Mouse (Mus musculus): ENCODE results near the gene Nkain4. TPM values are rescaled to one million over a fixed set of nuclear protein-coding genes. Genes with fewer than 3 reads are reported as not detected.
A peak's percentile ranks its signal among the peaks of the same experiment; 100 is the strongest.

Nkain4 gene
- polyA plus RNA-seq (2015; fragmentation: Nextera tagmentation; extraction: Ambion mirVana) = 89.0 and 91.1 TPM in 2 replicates

DNA sequence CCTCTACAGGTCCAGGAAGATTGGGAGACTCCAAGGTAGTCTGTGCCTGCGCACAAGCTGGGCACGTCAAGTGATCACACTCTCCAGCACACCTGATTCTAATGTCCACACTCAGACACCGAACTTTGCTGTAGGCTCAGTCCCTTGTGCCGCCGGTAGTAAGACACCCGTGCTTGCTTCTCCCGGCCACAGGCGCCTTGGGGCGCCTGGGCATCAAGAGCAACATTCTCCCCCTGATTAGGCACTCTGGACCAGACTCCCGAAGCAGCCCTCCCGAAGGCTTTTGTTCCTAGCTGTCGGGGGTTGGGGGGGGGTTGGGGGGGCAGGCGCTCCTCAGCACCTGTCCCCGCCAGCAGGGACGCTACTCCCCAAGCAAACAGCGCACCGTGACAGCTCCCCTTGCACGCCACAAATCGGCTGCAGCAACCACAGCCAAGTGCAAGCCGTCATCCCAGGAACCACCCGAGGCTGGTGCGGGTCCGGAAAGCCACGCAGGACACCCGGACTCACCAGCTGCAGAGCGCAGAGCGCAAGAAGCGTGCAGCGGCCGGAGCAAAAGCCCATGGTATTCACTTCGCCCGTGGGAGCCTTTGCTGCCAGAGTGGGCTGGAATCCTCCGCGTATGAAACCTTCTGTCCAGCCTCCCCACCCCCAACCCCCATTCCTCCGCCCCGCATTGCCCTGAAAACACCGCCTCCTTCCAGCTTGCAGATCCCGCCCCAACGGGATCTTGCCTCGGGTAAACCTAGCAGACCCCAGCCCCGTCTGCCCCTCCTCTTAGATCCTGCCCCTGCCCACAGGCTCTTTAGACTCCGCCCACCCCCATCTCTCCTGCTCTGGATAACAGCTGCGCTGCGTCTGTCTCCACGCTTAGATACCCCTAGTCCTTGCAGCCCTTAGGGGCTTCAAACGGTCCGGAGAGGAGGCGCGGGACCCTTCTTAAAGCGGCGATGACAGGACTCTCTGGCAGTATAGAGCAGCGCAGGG is at the start of gene Nkain4:
Gene Nkain4 (minus strand): TSS at position 639 of the 987 bp plus-strand sequence.
- Histone ChIP-seq H3K9me3 (replicated peaks) (no peaks in the 10 kb centered on the region), H3K9ac (replicated peaks) (peak within 1 kb of the TSS; percentile 78), H3K27me3 (replicated peaks) (no peaks in the 10 kb centered on the region), H3K4me3 (replicated peaks) (peak within 1 kb of the TSS; percentile 65), H3K4me2 (peak within 1 kb of the TSS; percentile 82), H3K36me3 (no peaks in the 10 kb centered on the region), H3K27ac (replicated peaks) (peak within 1 kb of the TSS; percentile 92), H3K4me1 (peaks cover 39% of the 10 kb centered on the region)
- under 1% methylated on average over 52 of the region's 52 CpGs for WGBS
- peak; percentile 94 for ATAC-seq (ENCODE audit: low FRiP score)

DNA sequence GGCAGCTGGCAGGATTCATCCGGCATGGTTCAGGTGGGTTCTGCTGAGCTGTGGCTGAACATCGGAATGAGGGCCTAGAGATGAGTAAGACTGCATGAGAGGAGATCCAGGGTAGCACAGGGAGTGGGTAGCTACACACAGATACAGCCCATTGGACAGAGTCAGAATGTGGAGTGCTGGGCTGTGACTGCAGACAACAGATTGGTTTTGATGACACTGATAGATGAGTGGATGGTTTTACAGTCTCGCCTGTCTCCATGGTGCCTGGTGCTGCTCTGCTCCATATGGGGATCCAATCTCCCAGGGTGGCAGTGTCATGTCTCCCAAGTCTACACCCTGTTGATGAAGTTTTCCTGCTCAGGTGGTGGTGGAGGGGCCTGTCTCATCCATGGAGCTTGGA is 42.4 kb upstream of the Nkain4 start:
- ATAC-seq (ENCODE audit: low FRiP score) = no peak; the same call in 1 of the 2 replicates
- 69% methylated on average over 3 of the region's 3 CpGs for WGBS
- Histone ChIP-seq H3K4me2 (no peak overlapping the region), H3K9ac (replicated peaks) (no peak overlapping the region), H3K4me1 (peaks cover 3% of the 10 kb centered on the region), H3K27me3 (replicated peaks) (no peaks in the 10 kb centered on the region), H3K27ac (replicated peaks) (no peak overlapping the region), H3K4me3 (replicated peaks) (no peak overlapping the region), H3K9me3 (replicated peaks) (no peaks in the 10 kb centered on the region), H3K36me3 (no peaks in the 10 kb centered on the region)

DNA sequence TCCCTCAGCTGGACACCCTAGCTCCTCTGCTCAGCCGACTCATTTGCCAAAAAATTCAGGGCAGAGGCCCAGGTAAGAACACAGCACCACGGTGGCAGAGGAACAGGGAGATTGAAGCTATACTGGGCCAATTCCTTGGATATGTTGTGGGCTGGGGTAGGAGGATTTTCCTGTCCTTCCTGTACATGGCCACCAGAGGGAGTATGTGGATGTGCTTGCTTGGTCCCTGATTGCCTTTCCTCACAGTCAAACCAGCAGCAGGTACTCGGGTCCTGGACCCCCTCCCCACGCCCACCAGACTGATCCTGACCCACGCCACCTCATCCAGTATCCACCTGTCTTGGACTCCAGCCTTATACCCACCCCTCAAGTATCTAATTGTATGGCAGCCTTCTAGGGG is 41.9 kb upstream of the Nkain4 start:
- no peak overlapping the region for H3K4me2 ChIP-seq
- 16% methylated on average over 5 of the region's 5 CpGs for WGBS
- H3K4me1 ChIP-seq = peaks cover 3% of the 10 kb centered on the region
- H3K9ac ChIP-seq (replicated peaks) = no peak overlapping the region
- H3K27me3 ChIP-seq (replicated peaks) = no peaks in the 10 kb centered on the region
- H3K9me3 ChIP-seq (replicated peaks) = no peaks in the 10 kb centered on the region
- H3K4me3 ChIP-seq (replicated peaks) = no peak overlapping the region
- H3K27ac ChIP-seq (replicated peaks) = no peak overlapping the region
- ATAC-seq (ENCODE audit: low FRiP score) = peak; percentile 67
- H3K36me3 ChIP-seq = no peaks in the 10 kb centered on the region

DNA sequence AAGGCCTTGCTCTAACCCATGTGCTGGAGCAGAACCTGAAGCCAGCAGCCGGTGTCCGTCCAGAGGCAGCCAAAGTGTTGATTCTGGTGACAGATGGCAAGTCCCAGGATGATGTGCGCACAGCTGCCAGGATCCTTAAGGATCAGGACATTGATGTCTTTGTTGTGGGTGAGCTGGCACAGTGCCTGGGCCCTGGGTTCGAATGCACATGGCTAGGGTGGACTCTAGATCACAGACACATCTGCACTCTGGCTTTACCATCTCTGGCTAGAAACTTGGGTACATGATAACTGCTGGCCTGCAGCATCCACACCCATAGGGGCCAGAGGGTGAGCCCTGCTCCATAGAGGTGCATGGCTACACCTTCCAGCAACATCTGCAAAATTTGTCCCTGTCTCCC is 41.0 kb upstream of the Nkain4 start:
- Histone ChIP-seq H3K36me3 (no peaks in the 10 kb centered on the region), H3K4me2 (no peak overlapping the region), H3K27me3 (replicated peaks) (no peaks in the 10 kb centered on the region), H3K4me3 (replicated peaks) (no peak overlapping the region), H3K27ac (replicated peaks) (no peak overlapping the region), H3K4me1 (peaks cover 3% of the 10 kb centered on the region), H3K9me3 (replicated peaks) (no peaks in the 10 kb centered on the region), H3K9ac (replicated peaks) (no peak overlapping the region)
- 75% methylated on average over 4 of the region's 4 CpGs for WGBS
- no peak for ATAC-seq (ENCODE audit: low FRiP score)

DNA sequence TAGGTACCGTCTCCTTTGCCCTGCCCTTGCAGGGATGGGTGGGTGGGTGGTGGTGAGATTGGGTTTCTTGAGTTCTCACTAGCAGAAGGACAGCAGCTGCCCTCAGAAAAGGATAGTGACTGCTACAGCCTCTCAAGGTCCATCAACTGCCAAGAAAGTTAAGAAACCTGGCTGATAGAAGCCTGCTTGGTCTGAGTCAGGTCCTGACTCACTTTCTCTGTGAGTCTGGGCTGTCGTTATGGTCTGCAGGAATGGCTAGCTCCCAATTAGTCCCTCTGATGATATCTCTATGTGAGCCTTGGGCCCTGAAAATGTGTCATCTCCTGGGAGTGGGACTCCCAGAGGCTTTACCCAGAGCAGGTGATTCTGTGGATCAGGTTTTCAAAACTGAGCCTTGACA is 39.9 kb upstream of the Nkain4 start:
- Histone ChIP-seq H3K27ac (replicated peaks) (no peak overlapping the region), H3K4me2 (no peak overlapping the region), H3K4me3 (replicated peaks) (no peak overlapping the region), H3K27me3 (replicated peaks) (no peaks in the 10 kb centered on the region), H3K4me1 (peaks cover 3% of the 10 kb centered on the region), H3K9me3 (replicated peaks) (no peaks in the 10 kb centered on the region), H3K36me3 (no peaks in the 10 kb centered on the region), H3K9ac (replicated peaks) (no peak overlapping the region)
- no peak for ATAC-seq (ENCODE audit: low FRiP score)
- 89% methylated on average over 2 of the region's 2 CpGs for WGBS

DNA sequence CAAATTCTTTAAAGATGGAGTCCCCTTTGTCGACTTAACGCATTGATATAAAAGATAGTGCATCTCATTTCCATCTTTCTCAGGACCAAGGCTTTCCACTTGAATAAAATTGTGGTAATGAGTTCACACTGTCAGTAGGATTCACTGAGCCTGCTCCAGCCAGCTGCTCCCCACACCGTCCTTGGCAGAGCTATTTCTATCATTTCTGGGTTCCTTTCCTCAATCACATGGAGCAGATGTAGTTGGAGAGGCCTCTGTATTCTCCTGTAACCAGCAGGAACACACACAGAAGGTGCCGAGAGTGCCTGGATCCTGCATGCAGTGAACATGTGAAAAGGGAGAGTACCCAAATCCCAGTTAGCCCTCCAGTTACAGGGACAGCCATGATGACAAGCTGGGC is 35.8 kb upstream of the Nkain4 start:
- H3K36me3 ChIP-seq = no peaks in the 10 kb centered on the region
- H3K27me3 ChIP-seq (replicated peaks) = no peaks in the 10 kb centered on the region
- H3K9ac ChIP-seq (replicated peaks) = no peak overlapping the region
- no peak overlapping the region for H3K4me2 ChIP-seq
- WGBS = 55% methylated on average over 4 of the region's 4 CpGs
- H3K27ac ChIP-seq (replicated peaks) = no peak overlapping the region
- H3K4me1 ChIP-seq = peaks cover 17% of the 10 kb centered on the region
- H3K4me3 ChIP-seq (replicated peaks) = no peak overlapping the region
- ATAC-seq (ENCODE audit: low FRiP score) = no peak
- no peaks in the 10 kb centered on the region for H3K9me3 ChIP-seq (replicated peaks)

DNA sequence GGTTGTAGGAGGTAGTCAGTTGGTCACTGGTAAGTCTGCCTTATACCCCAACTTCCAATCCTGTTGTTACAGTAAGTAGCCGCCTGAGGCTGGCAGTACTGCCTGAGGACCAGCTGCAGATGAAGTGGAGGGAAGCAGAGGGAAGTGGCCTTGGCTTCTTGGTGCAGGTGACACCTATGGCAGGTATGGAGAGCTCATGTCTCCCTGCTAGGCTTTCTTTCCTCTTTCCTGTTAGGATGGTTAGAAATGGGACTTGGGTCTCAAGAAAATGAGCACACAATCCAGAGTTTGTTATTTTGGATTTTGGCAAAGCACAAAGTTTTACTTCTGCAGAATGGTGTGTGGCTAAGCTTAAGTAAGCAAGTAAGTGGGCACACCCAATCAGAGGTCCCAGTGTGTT is 34.4 kb upstream of the Nkain4 start:
- Histone ChIP-seq H3K36me3 (peaks cover under 1% of the 10 kb centered on the region; the same call in 1 of the 2 replicates), H3K4me3 (replicated peaks) (no peak overlapping the region), H3K9ac (replicated peaks) (no peak overlapping the region), H3K27ac (replicated peaks) (no peak overlapping the region), H3K4me1 (peaks cover 17% of the 10 kb centered on the region), H3K27me3 (replicated peaks) (no peaks in the 10 kb centered on the region), H3K9me3 (replicated peaks) (no peaks in the 10 kb centered on the region), H3K4me2 (no peak overlapping the region)
- no peak for ATAC-seq (ENCODE audit: low FRiP score)
- WGBS = 85% methylated on average over 1 of the region's 1 CpGs

DNA sequence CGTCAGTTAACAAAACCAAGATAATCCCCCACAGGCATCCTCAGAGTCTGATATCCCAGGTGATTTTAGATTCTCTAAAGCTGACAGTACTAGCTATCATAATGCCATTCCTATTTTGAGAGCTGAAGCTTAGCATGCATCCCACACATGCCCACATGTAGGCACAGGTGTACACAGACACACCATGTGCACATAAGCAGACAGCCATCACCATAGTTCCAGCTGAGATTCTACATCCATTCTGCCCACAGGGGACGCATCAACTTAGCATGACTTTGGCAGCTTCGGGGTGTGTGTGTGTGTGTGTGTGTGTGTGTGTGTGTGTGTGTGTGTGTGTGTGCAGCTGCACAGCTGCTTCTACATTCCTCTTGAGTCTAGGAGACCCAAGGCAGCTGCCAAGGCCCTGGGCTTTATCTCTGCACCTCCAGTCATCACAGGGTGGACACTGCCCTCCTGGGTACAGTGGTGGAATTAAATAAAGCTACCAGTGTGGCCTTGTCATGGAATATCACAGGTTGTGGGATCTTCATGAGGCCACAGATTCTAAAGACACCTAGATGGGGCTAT is 33.9 kb upstream of the Nkain4 start:
- Histone ChIP-seq H3K27me3 (replicated peaks) (no peaks in the 10 kb centered on the region), H3K4me1 (peaks cover 17% of the 10 kb centered on the region), H3K9ac (replicated peaks) (no peak overlapping the region), H3K4me2 (no peak overlapping the region), H3K36me3 (peaks cover 6% of the 10 kb centered on the region; the same call in 1 of the 2 replicates), H3K27ac (replicated peaks) (no peak overlapping the region), H3K9me3 (replicated peaks) (no peaks in the 10 kb centered on the region), H3K4me3 (replicated peaks) (no peak overlapping the region)
- 0 out of 2 replicates have a peak, but pooled peaks have one; percentile 26 for ATAC-seq (ENCODE audit: low FRiP score)
- 34% methylated on average over 3 of the region's 3 CpGs for WGBS

DNA sequence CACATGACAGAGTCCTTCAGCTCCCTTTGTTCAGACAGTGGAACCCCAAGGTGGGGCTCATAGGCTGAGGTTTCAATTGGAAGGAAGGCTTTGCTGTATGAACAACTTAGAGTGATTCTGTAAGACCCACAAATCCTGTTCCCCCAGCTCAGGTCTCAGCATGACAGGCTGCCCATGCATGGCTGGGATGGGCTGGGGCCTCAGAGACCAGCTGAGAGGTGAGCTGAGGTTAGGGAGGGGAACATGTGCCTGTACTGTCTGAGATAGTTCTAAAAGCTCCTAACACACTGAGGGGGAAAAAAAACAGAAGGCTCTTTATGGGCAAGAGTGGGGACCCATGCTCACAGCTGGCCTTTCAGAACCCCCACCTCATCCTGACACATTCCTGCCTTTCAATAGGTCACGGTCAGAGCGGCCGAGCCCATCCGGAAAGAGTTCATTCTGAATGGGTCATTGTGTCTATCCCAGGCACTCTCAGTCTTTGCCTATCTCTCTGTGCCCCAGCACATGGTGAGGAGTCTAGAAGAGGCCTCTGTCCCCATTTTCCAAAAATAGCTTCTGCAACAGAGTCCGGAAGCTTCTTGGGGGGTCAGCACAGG is 33.0 kb upstream of the Nkain4 start:
- no peak for ATAC-seq (ENCODE audit: low FRiP score)
- WGBS = 24% methylated on average over 5 of the region's 5 CpGs
- Histone ChIP-seq H3K27me3 (replicated peaks) (no peaks in the 10 kb centered on the region), H3K4me2 (no peak overlapping the region), H3K9me3 (replicated peaks) (no peaks in the 10 kb centered on the region), H3K4me3 (replicated peaks) (no peak overlapping the region), H3K9ac (replicated peaks) (no peak overlapping the region), H3K36me3 (peaks cover 13% of the 10 kb centered on the region), H3K27ac (replicated peaks) (no peak overlapping the region), H3K4me1 (peaks cover 17% of the 10 kb centered on the region)

DNA sequence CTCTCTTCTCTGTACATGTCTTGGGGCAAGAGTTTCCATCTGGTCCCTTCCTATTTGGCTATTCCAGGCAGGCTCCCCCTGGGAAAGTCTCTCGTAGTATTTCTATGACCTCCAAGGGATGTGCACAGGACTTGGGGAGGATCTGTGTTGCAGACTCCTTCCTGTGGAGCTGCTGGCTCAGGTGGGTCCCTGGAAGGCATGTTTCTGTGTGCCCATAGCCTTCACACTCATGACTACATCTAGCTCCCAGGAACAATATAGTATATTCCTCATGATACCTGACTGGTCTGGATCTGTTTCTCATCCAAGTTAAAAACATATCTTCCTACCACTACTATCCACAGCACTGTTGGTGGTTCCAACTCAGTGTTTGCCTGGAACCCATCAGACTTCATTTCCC is 32.5 kb upstream of the Nkain4 start:
- ATAC-seq (ENCODE audit: low FRiP score) = no peak
- Histone ChIP-seq H3K4me3 (replicated peaks) (no peak overlapping the region), H3K4me2 (no peak overlapping the region), H3K27me3 (replicated peaks) (no peaks in the 10 kb centered on the region), H3K36me3 (peaks cover 19% of the 10 kb centered on the region), H3K9ac (replicated peaks) (no peak overlapping the region), H3K9me3 (replicated peaks) (no peaks in the 10 kb centered on the region), H3K4me1 (peaks cover 17% of the 10 kb centered on the region), H3K27ac (replicated peaks) (no peak overlapping the region)
- 67% methylated on average over 1 of the region's 1 CpGs for WGBS

DNA sequence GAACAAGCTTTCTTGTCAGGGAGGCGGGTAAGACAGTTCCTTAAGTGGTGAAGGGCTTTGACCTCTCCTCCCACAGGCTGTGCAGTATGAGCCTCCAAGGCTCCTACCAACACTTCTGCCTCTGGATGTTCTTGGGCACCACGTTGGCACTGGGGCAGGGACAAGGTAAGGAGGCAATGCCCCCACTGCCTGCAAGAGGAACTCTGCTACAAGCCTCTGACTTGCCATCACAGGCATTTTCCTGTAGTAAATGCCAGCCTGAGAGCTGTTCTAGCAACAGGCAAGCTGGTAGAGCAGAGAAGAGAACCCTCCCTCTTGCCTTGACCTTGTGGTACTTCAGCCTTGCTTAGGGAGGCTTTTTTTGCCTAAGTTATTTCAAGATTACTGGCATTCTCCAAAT is 31.9 kb upstream of the Nkain4 start, which contains the start of gene Col20a1:
Gene Col20a1 (plus strand): TSS at position 87 of the 400 bp plus-strand sequence.
- no peak for ATAC-seq (ENCODE audit: low FRiP score)
- Histone ChIP-seq H3K27me3 (replicated peaks) (no peaks in the 10 kb centered on the region), H3K9me3 (replicated peaks) (no peaks in the 10 kb centered on the region), H3K4me1 (peaks cover 17% of the 10 kb centered on the region), H3K4me3 (replicated peaks) (no peak within 1 kb of the TSS), H3K36me3 (peaks cover 24% of the 10 kb centered on the region), H3K27ac (replicated peaks) (no peak within 1 kb of the TSS), H3K4me2 (no peak within 1 kb of the TSS), H3K9ac (replicated peaks) (no peak within 1 kb of the TSS)
- 68% methylated on average over 2 of the region's 2 CpGs for WGBS
